Mouse (Mus musculus) neural tube, embryonic 15.5 days (tissue): ENCODE measurements around the gene Gusb. TPM values are rescaled to one million over a fixed set of nuclear protein-coding genes. Genes with fewer than 3 reads are reported as not detected.
A peak's percentile ranks its signal among the peaks of the same experiment; 100 is the strongest.
"Not testable (repeated sequence)": the region's sequence is repeated elsewhere in the genome, so short reads cannot be mapped to it uniquely, and the experiment has no call there.

Experiments used
- ATAC-seq: fragments of 200-750 bp; cut with Nextera tagmentation; 2 replicates; pipeline ENCODE4 v1.8.0; 2017; ENCODE audit warnings: mild to moderate bottlenecking, moderate TSS enrichment, moderate library complexity; ENCODE audit not compliant: low FRiP score
- H3K27ac ChIP-seq: fragments of 300-500 bp; sonication (generic); replicated peaks from 2 replicates; pipeline ENCODE4 v1.5.1; 2015; ENCODE audit warnings: mild to moderate bottlenecking, inconsistent platforms
- H3K27me3 ChIP-seq: fragments of 300-500 bp; sonication (generic); replicated peaks from 2 replicates; pipeline ENCODE4 v1.6.1; 2015; ENCODE audit warnings: inconsistent platforms
- H3K36me3 ChIP-seq: fragments of 300-500 bp; sonication (generic); 2 replicates; pipeline ENCODE4 v1.6.1; 2015; ENCODE audit warnings: inconsistent platforms
- H3K4me1 ChIP-seq: fragments of 300-500 bp; sonication (generic); 2 replicates; pipeline ENCODE4 v1.6.1; 2015; ENCODE audit warnings: inconsistent platforms
- H3K4me2 ChIP-seq: fragments of 300-500 bp; sonication (generic); 2 replicates; pipeline ENCODE4 v1.6.1; 2015; ENCODE audit warnings: inconsistent platforms, mild to moderate bottlenecking, moderate library complexity
- H3K4me3 ChIP-seq: fragments of 300-500 bp; sonication (generic); replicated peaks from 2 replicates; pipeline ENCODE4 v1.5.1; 2015; ENCODE audit warnings: mild to moderate bottlenecking, inconsistent platforms
- H3K9ac ChIP-seq: fragments of 300-500 bp; sonication (generic); replicated peaks from 2 replicates; pipeline ENCODE4 v1.6.1; 2015; ENCODE audit warnings: mild to moderate bottlenecking, inconsistent platforms
- H3K9me3 ChIP-seq: fragments of 300-500 bp; sonication (generic); replicated peaks from 2 replicates; pipeline ENCODE4 v1.6.1; 2016; ENCODE audit warnings: inconsistent platforms
- WGBS: fragments of 180-500 bp; shearing (Covaris S2); methylation state at CpG from one replicate; pipeline ENCODE4 v1.1.7; 2015; ENCODE audit warnings: mixed read lengths; 5-methylcytosine and 5-hydroxymethylcytosine counted together
- polyA plus RNA-seq: library from polyadenylated mRNA; unstranded; fragments of >200 nt; fragmentation: Nextera tagmentation; extraction: Ambion mirVana; gene quantifications from 2 replicates; pipeline ENCODE4 v1.2.1, GENCODE M21; 2015

Gusb gene
- polyA plus RNA-seq, 1 experiment from 2014 or later, result 37.8 TPM

- Histone ChIP-seq H3K4me1 (0 out of 2 replicates have a peak, but pooled peaks cover 3% of the 10 kb centered on the region), H3K27ac (no peak overlapping the region), H3K27me3 (no peaks in the 10 kb centered on the region), H3K4me2 (no peak overlapping the region), H3K36me3 (peaks cover 55% of the 10 kb centered on the region), H3K9ac (no peak overlapping the region), H3K4me3 (no peak overlapping the region), H3K9me3 (no peaks in the 10 kb centered on the region)
- 93% methylated on average over 4 of the region's 4 CpGs for WGBS
- no peak for ATAC-seq
These were observed 37.9 kb upstream of the Gusb start for GRCm38 (mm10) chr5:130040797-130041196.

- H3K27me3 ChIP-seq, result no peaks in the 10 kb centered on the region
- no peak for ATAC-seq
- no peak overlapping the region for H3K9ac ChIP-seq
- H3K4me2 ChIP-seq, result no peak overlapping the region
- H3K4me1 ChIP-seq, result 0 out of 2 replicates have a peak, but pooled peaks cover 3% of the 10 kb centered on the region
- H3K36me3 ChIP-seq, result peaks cover 46% of the 10 kb centered on the region
- no peak overlapping the region for H3K27ac ChIP-seq
- H3K9me3 ChIP-seq, result no peaks in the 10 kb centered on the region
- H3K4me3 ChIP-seq, result no peak overlapping the region
- 68% methylated on average over 19 of the region's 19 CpGs for WGBS
These were observed 35.1 kb upstream of the Gusb start for GRCm38 (mm10) chr5:130037752-130038455.

GRCm38 (mm10) chr5:130036300-130036699, 33.5 kb upstream of the Gusb start:
- peaks cover 31% of the 10 kb centered on the region for H3K36me3 ChIP-seq
- H3K4me3 ChIP-seq, H3K9ac ChIP-seq, ATAC-seq, H3K9me3 ChIP-seq, H3K27me3 ChIP-seq, H3K4me2 ChIP-seq, H3K27ac ChIP-seq: not testable (repeated sequence)
- H3K4me1 ChIP-seq, result peaks cover 12% of the 10 kb centered on the region; the same call in 1 of the 2 replicates
- 64% methylated on average over 2 of the region's 2 CpGs for WGBS

GRCm38 (mm10) chr5:130033869-130034268, 31.0 kb upstream of the Gusb start:
- H3K4me2 ChIP-seq, result no peak overlapping the region
- H3K4me3 ChIP-seq, result no peak overlapping the region
- no peak for ATAC-seq
- WGBS, result 83% methylated on average over 2 of the region's 2 CpGs
- H3K27ac ChIP-seq, result no peak overlapping the region
- H3K27me3 ChIP-seq, result no peaks in the 10 kb centered on the region
- peaks cover 13% of the 10 kb centered on the region; the same call in 1 of the 2 replicates for H3K36me3 ChIP-seq
- no peaks in the 10 kb centered on the region for H3K9me3 ChIP-seq
- H3K9ac ChIP-seq, result no peak overlapping the region
- peaks cover 21% of the 10 kb centered on the region for H3K4me1 ChIP-seq

GRCm38 (mm10) chr5:130031410-130032390, 28.9 kb upstream of the Gusb start:
- H3K9me3 ChIP-seq, result no peaks in the 10 kb centered on the region
- H3K9ac ChIP-seq, result no peak overlapping the region
- no peak overlapping the region for H3K27ac ChIP-seq
- 0 out of 2 replicates have a peak, but pooled peaks cover 8% of the 10 kb centered on the region for H3K36me3 ChIP-seq
- peaks cover 6% of the 10 kb centered on the region; the same call in 1 of the 2 replicates for H3K27me3 ChIP-seq
- H3K4me3 ChIP-seq, result no peak overlapping the region
- no peak overlapping the region for H3K4me2 ChIP-seq
- ATAC-seq, result no peak
- peaks cover 21% of the 10 kb centered on the region for H3K4me1 ChIP-seq
- 94% methylated on average over 19 of the region's 19 CpGs for WGBS

GRCm38 (mm10) chr5:130029142-130029897, 26.5 kb upstream of the Gusb start, which contains the start of the genes Asl and Crcp:
Gene Asl (minus strand): TSS chr5:130029247.
Gene Crcp (plus strand): TSS chr5:130029290.
- H3K27me3 ChIP-seq, result peaks cover 10% of the 10 kb centered on the region; the same call in 1 of the 2 replicates
- H3K4me2 ChIP-seq, result peak within 1 kb of the TSS; percentile 71
- no peaks in the 10 kb centered on the region for H3K9me3 ChIP-seq
- peak within 1 kb of the TSS; percentile 81 for H3K9ac ChIP-seq
- WGBS, result 3% methylated on average over 51 of the region's 51 CpGs
- H3K4me1 ChIP-seq, result peaks cover 23% of the 10 kb centered on the region
- peak; percentile 88 for ATAC-seq
- peak within 1 kb of the TSS; percentile 94 for H3K27ac ChIP-seq
- peak within 1 kb of the TSS; percentile 79 for H3K4me3 ChIP-seq
- no peaks in the 10 kb centered on the region for H3K36me3 ChIP-seq

- H3K4me1 ChIP-seq, result peaks cover 28% of the 10 kb centered on the region
These were observed 24.8 kb upstream of the Gusb start for GRCm38 (mm10) chr5:130027696-130028095.

GRCm38 (mm10) chr5:130027134-130027533, 24.3 kb upstream of the Gusb start:
- Histone ChIP-seq H3K9me3 (no peaks in the 10 kb centered on the region), H3K27me3 (peaks cover 10% of the 10 kb centered on the region; the same call in 1 of the 2 replicates), H3K4me3 (no peak overlapping the region), H3K4me1 (peaks cover 24% of the 10 kb centered on the region), H3K27ac (no peak overlapping the region), H3K36me3 (no peaks in the 10 kb centered on the region), H3K9ac (no peak overlapping the region), H3K4me2 (no peak overlapping the region)
- 68% methylated on average over 5 of the region's 5 CpGs for WGBS
- no peak for ATAC-seq

More at GRCm38 (mm10) chr5:130027696-130028095, 24.8 kb upstream of the Gusb start:
- WGBS, result 88% methylated on average over 7 of the region's 7 CpGs
- H3K27me3 ChIP-seq, result peaks cover 10% of the 10 kb centered on the region; the same call in 1 of the 2 replicates
- H3K4me2 ChIP-seq, result no peak overlapping the region
- no peak overlapping the region for H3K27ac ChIP-seq
- no peak for ATAC-seq
- no peak overlapping the region for H3K9ac ChIP-seq
- no peaks in the 10 kb centered on the region for H3K36me3 ChIP-seq
- H3K9me3 ChIP-seq, result no peaks in the 10 kb centered on the region
- H3K4me3 ChIP-seq, result no peak overlapping the region

- H3K9ac ChIP-seq, result peak overlapping the region; percentile 63
- no peaks in the 10 kb centered on the region for H3K9me3 ChIP-seq
- H3K36me3 ChIP-seq, result no peaks in the 10 kb centered on the region
- peak; percentile 94 for ATAC-seq
- H3K4me3 ChIP-seq, result peak overlapping the region; percentile 56
- peaks cover 10% of the 10 kb centered on the region; the same call in 1 of the 2 replicates for H3K27me3 ChIP-seq
- H3K4me2 ChIP-seq, result peak overlapping the region; percentile 96
- H3K4me1 ChIP-seq, result peaks cover 16% of the 10 kb centered on the region
- WGBS, result under 1% methylated on average over 32 of the region's 32 CpGs
- peak overlapping the region; percentile 86 for H3K27ac ChIP-seq
These were observed 21.1 kb upstream of the Gusb start for GRCm38 (mm10) chr5:130023767-130024539.

- Histone ChIP-seq H3K9ac (peak overlapping the region; percentile 18; the same call in 1 of the 2 replicates), H3K4me1 (peaks cover 16% of the 10 kb centered on the region), H3K4me3 (peak overlapping the region; percentile 56), H3K4me2 (peak overlapping the region; percentile 96), H3K27ac (peak overlapping the region; percentile 86; the same call in 1 of the 2 replicates), H3K9me3 (no peaks in the 10 kb centered on the region), H3K36me3 (no peaks in the 10 kb centered on the region), H3K27me3 (peaks cover 10% of the 10 kb centered on the region; the same call in 1 of the 2 replicates)
- ATAC-seq, result no peak
- WGBS, result 44% methylated on average over 12 of the region's 12 CpGs
These were observed 20.4 kb upstream of the Gusb start for GRCm38 (mm10) chr5:130023067-130023766.
